Mouse (Mus musculus) G1E (cell line): Measurements from ENCODE around the gene Kdsr.

ENCODE experiments used
- CTCF ChIP-seq: IDR thresholded peaks from 2 replicates; pipeline ENCODE4 v1.5.1; 2012; ENCODE audit warnings: low read depth, low read length, inconsistent platforms, mixed read lengths
- GATA1 ChIP-seq: IDR thresholded peaks from 2 replicates; pipeline ENCODE4 v1.6.1; 2012; ENCODE audit warnings: borderline replicate concordance, low read length, inconsistent platforms, mixed read lengths
- TAL1 ChIP-seq: conservative IDR thresholded peaks from 2 replicates; pipeline ENCODE4 v1.6.1; 2012; ENCODE audit warnings: low read depth, low read length, inconsistent platforms, mixed read lengths

- TF ChIP-seq CTCF (no peak), GATA1 (no peak), TAL1 (no peak)
Observed at GRCm38 (mm10) chr1:106764846-106765245, 5.3 kb upstream of the Kdsr start.
